Mouse (Mus musculus): ENCODE measurements around the gene Ackr4.

DNA sequence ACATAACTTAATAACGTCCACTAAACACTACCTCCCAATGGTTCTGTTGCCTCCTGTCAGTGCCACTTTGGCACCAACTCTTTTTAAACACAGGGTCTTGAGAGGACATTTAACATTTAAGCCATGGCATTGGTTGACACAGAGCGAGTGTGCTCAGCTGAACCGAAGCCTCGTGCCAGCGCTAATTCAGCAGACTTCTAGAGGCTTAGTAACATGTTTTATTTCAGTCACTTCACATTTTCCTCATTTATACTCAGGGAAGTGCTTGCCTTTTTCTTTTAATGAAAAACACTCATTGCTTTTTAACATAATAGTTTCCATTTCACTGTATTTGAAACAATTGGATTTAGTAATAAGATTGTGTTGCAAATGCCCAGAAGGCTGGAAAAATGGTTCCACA is 17.6 kb downstream of the Ackr4 start:
- TF ChIP-seq CTCF (IDR thresholded peaks at IDR 0.05; ENCODE audit: low read depth, low read length) (no peak), GATA1 (IDR thresholded peaks at IDR 0.05; ENCODE audit: borderline replicate concordance, low read length) (no peak), POLR2AphosphoS5 (IDR thresholded peaks at IDR 0.05; ENCODE audit: insufficient replicate concordance, low read depth, low read length) (no peak), GATA2 (IDR thresholded peaks at IDR 0.05; ENCODE audit: borderline replicate concordance, low read depth, low read length) (no peak)
